Mouse (Mus musculus): Measurements from ENCODE around the gene Rpl13a. TPM values are rescaled to one million over a fixed set of nuclear protein-coding genes. Genes with fewer than 3 reads are reported as not detected.
A peak's percentile ranks its signal among the peaks of the same experiment; 100 is the strongest.
"Not testable (repeated sequence)": the region's sequence is repeated elsewhere in the genome, so short reads cannot be mapped to it uniquely, and the experiment has no call there.

Rpl13a gene
- total RNA-seq (2022), result 100 to 1,000 TPM; 580 to 769 (median 686) TPM

GRCm38 (mm10) chr7:45128624-45129246 is at the start of gene Rpl13a:
Gene Rpl13a, minus strand, starts transcription at chr7:45128761.
- DNase-seq (ENCODE audit: low spot score), result peak; percentile 100

- no peak for DNase-seq (ENCODE audit: low spot score)
Observed at GRCm38 (mm10) chr7:45176356-45176755, 47.8 kb upstream of the Rpl13a start.

DNA sequence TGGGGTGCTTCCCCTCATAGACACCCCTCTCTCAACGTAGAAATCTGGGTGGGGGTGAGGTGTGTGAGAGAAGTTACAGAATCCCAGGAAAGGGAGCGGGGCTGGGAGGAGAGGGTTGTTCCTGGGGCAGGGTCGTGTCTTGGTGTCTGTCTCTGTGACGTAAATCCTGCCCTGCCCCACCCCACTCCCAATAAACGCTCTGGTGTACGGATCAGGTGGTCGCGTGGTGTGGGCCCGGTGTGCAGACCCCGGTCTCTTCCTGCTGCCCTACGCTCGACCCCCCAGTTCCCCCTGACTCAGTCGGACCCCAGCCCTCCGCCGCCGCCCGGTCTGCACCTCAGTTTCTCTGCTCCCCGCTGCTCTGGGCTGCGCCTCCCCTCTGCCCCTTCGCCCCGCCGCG is 47.4 kb upstream of the Rpl13a start:
- DNase-seq (ENCODE audit: low spot score), result no peak

GRCm38 (mm10) chr7:45175398-45175797 is 46.8 kb upstream of the Rpl13a start:
- DNase-seq (ENCODE audit: low spot score), result no peak

DNA sequence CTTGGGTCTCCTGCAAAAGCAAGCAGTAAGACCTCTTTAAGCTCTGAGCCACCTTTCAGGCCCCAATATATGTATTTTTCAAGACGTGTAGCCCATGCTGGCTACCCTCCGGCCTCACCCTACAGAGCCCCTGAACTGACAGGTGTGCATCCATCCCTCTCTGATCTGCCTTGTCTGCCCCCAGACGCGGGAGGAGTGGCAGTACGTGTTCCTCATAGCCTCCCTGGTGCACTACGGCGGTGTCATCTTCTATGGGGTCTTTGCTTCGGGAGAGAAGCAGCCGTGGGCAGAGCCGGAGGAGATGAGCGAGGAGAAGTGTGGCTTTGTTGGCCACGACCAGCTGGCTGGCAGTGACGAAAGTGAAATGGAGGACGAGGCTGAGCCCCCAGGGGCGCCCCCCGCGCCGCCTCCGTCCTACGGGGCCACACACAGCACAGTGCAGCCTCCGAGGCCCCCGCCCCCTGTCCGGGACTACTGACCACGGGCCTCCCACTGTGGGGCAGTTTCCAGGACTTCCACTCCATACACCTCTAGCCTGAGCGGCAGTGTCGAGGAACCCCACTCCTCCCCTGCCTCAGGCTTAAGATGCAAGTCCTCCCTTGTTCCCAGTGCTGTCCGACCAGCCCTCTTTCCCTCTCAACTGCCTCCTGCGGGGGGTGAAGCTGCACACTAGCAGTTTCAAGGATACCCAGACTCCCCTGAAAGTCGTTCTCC is 46.2 kb upstream of the Rpl13a start:
- DNase-seq (ENCODE audit: low spot score), result no peak

DNA sequence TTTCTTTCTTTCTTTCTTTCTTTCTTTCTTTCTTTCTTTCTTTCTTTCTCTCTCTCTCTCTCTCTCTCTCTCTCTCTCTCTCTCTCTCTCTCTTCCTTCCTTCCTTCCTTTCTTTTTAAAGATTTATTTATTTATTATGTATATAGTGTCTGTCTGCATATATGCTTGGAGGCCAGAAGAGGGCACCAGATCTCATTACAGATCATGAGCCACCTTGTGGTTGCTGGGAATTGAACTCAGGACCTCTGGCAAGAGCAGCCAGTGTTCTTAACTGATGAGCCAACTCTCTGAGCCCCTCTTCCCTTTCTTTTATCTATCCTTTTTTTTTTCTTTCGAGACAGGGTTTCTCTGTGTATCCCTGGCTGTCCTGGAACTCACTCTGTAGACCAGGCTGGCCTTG is 45.2 kb upstream of the Rpl13a start:
- not testable (repeated sequence) for DNase-seq (ENCODE audit: low spot score)

GRCm38 (mm10) chr7:45172974-45173373 is 44.4 kb upstream of the Rpl13a start:
- no peak for DNase-seq (ENCODE audit: low spot score)

GRCm38 (mm10) chr7:45169495-45169894 is 40.9 kb upstream of the Rpl13a start:
- DNase-seq (ENCODE audit: low spot score), result no peak

GRCm38 (mm10) chr7:45168656-45169055 is 40.1 kb upstream of the Rpl13a start:
- DNase-seq (ENCODE audit: low spot score), result no peak

- DNase-seq (ENCODE audit: low spot score), result no peak
Observed at GRCm38 (mm10) chr7:45167761-45168445, 39.3 kb upstream of the Rpl13a start.

GRCm38 (mm10) chr7:45166950-45167401 is 38.4 kb upstream of the Rpl13a start:
- no peak for DNase-seq (ENCODE audit: low spot score)

- DNase-seq (ENCODE audit: low spot score), result no peak
Observed at GRCm38 (mm10) chr7:45165701-45166100, 37.1 kb upstream of the Rpl13a start.

DNA sequence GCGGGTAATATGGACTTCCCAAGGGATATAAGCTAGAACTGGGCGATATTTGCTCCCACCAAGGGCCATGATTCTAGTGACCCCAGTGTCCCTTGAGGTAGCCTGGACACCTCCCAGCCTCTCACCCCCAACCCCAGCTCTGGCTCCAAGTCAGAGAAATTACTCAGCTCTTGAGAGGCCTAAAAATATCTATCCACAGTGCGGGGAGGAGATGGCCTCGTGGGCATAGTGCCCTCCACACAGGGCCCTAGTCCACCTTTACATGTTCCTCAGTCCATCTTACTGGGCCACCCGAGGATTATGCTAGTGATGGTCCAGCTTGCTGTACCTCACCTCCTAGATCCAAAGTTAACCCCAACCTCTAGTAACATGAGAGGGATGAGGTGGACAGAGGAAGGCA is 36.3 kb upstream of the Rpl13a start:
- DNase-seq (ENCODE audit: low spot score), result no peak

- DNase-seq (ENCODE audit: low spot score), result no peak
Observed at GRCm38 (mm10) chr7:45163735-45164490, 35.4 kb upstream of the Rpl13a start, which contains the start of gene Slc17a7. Gene Slc17a7, plus strand, starts transcription at chr7:45163949.

GRCm38 (mm10) chr7:45162996-45163615 is 34.5 kb upstream of the Rpl13a start:
- no peak for DNase-seq (ENCODE audit: low spot score)

GRCm38 (mm10) chr7:45162551-45162950 is 34.0 kb upstream of the Rpl13a start:
- DNase-seq (ENCODE audit: low spot score), result no peak

DNA sequence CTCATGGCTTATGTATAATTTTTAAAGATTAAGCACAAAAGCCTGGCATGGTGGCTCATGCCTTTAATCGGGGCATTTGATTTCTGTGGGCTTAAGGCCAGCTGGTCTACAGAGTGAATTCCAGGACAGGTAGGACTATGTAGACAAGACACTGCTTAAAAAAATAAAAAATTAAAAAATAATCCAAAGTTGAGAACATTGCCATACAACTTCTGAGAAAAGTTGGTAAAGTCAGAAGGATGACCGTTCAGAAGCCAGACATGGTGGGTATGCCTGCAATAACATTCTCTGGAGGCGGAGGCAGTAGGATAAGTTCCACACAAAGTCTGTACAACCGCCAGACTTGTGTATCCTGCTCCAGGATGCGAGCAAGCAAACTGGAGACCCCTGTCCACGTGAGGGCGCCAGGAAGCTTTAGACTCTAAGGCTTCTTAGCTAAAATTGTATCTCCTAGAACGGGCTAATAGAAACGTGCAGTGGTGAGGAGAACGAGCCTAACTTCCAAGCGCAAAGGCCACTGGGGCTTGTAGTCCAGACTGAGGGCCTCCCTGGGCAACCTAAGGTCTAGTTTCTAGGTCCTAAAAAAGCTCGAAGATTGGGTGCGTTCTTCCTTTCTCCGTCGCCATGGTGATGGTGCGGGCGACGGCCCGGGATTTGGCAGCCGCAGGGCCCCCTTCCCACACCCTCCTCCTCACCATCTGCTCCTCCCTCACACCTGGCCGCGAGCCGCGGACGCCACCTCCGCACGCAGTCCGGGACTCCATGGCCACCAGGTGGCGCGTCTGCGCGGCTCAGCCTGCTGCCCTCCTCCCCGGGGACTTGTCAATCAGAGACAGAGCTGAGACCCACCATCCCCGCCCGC is 33.3 kb upstream of the Rpl13a start:
- peak; percentile 77 for DNase-seq (ENCODE audit: low spot score)

GRCm38 (mm10) chr7:45160866-45161265 is 32.3 kb upstream of the Rpl13a start:
- no peak for DNase-seq (ENCODE audit: low spot score)

DNA sequence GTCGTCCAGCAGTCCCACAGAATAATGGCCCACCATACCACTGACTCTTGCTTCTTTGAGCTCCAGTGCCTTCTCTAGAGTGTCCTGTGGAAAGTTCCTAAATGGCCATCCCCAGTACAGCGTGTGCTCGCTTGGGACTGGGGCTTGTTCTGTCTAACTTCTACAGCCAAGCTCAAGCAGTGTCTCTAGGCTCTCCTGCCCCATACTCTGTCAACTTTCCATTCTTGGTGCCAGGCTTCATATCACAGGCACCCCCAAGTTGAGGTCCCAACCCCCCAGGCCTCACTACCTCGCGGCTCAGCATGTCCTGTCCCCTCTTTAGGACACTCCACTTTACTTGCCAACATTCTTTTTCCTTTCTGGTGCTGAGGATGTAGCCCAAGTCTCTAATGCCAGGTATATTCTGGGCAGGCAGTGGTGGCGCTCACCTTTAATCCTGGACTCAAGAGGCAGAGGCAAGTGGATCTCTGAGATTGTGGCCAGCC is 31.8 kb upstream of the Rpl13a start:
- DNase-seq (ENCODE audit: low spot score), result no peak

- DNase-seq (ENCODE audit: low spot score), result no peak
Observed at GRCm38 (mm10) chr7:45158991-45159390, 30.4 kb upstream of the Rpl13a start.

All from heart, adult 8-10 months (tissue).